Mouse (Mus musculus): ENCODE data around the gene Dph1.

DNA sequence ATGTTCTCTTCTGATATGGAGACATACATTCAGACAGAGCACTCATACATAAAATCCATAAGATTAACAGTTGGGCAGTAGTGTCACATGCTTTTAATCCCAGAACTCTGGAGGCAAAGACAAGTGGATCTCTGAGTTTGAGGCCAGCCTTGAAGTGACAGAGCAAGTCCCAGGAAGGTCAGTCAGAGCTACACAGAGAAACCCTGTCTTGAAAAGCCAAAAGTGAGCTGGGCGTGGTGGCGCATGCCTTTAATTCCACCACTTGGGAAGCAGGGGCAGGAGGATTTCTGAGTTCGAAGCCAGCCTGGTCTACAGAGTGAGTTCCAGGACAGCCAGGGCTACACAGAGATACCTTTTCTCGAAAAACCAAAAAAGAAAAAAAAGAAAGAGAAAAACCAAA, 33.8 kb upstream of the Dph1 start:
- TF ChIP-seq CTCF (IDR thresholded peaks at IDR 0.05; ENCODE audit: borderline replicate concordance, control insufficient read depth, extremely low read depth, insufficient read depth, low read length, poor library complexity) (no peak), POLR2A (IDR thresholded peaks at IDR 0.05; ENCODE audit: control insufficient read depth, extremely low read depth, insufficient read depth, low read length, poor library complexity) (no peak)

Measured in thymus, adult 2 months (tissue).